Mouse (Mus musculus) midbrain, postnatal 0 days (tissue): ENCODE data around the gene Msh5. TPM values are rescaled to one million over a fixed set of nuclear protein-coding genes. Genes with fewer than 3 reads are reported as not detected.

ENCODE experiments used
- ATAC-seq: fragments of 200-750 bp; cut with Nextera tagmentation; 2 replicates; pipeline ENCODE4 v1.8.0; 2017; ENCODE audit warnings: moderate number of reproducible peaks, mild to moderate bottlenecking, moderate TSS enrichment, moderate library complexity; ENCODE audit not compliant: low FRiP score
- DNase-seq: peaks from one replicate; pipeline ENCODE4 v3.0.0-alpha.2; 2015; ENCODE audit warnings: low spot score
- H3K27ac ChIP-seq: fragments of 300-500 bp; sonication (generic); 2 replicates; pipeline ENCODE4 v1.5.1; 2014; ENCODE audit warnings: low read depth, mild to moderate bottlenecking, low read length, mixed read lengths
- H3K27me3 ChIP-seq: fragments of 300-500 bp; sonication (generic); 2 replicates; pipeline ENCODE4 v1.6.1; 2014; ENCODE audit warnings: low read length, control low read depth, mixed read lengths; ENCODE audit not compliant: insufficient read depth
- H3K36me3 ChIP-seq: fragments of 300-500 bp; sonication (generic); 2 replicates; pipeline ENCODE4 v1.6.1; 2014; ENCODE audit warnings: low read length, control low read depth, mixed read lengths; ENCODE audit not compliant: insufficient read depth
- H3K4me1 ChIP-seq: fragments of 300-500 bp; sonication (generic); 2 replicates; pipeline ENCODE4 v1.6.1; 2014; ENCODE audit warnings: mild to moderate bottlenecking, control low read depth, antibody characterized with exemption, low read length, mixed read lengths; ENCODE audit not compliant: insufficient read depth
- H3K4me2 ChIP-seq: fragments of 300-500 bp; sonication (generic); 2 replicates; pipeline ENCODE4 v1.6.1; 2014; ENCODE audit warnings: low read depth, mild to moderate bottlenecking, low read length, mixed read lengths; ENCODE audit not compliant: poor library complexity, severe bottlenecking
- H3K4me3 ChIP-seq: fragments of 300-500 bp; sonication (generic); 2 replicates; pipeline ENCODE4 v1.5.1; 2014; ENCODE audit warnings: low read depth, mild to moderate bottlenecking, low read length, moderate library complexity
- H3K9ac ChIP-seq: fragments of 300-500 bp; sonication (generic); replicated peaks from 2 replicates; pipeline ENCODE4 v1.6.1; 2014; ENCODE audit warnings: mild to moderate bottlenecking, low read length, moderate library complexity, mixed read lengths; ENCODE audit not compliant: poor library complexity, severe bottlenecking
- H3K9me3 ChIP-seq: fragments of 300-500 bp; sonication (generic); 2 replicates; pipeline ENCODE4 v1.6.1; 2016; ENCODE audit warnings: low read length, control low read depth
- CTCF ChIP-seq: IDR thresholded peaks from 2 replicates; pipeline ENCODE4 v1.5.1; 2016; ENCODE audit warnings: antibody characterized with exemption, mild to moderate bottlenecking
- WGBS: fragments of 180-500 bp; shearing (Covaris S2); extraction: QIAGEN DNeasy Blood & Tissue Kit; methylation state at CpG from one replicate; pipeline ENCODE4 v1.1.7; 2014; 5-methylcytosine and 5-hydroxymethylcytosine counted together
- polyA plus RNA-seq: library from polyadenylated mRNA; unstranded; fragments of >200 nt; fragmentation: Nextera tagmentation; extraction: Ambion mirVana; gene quantifications from 2 replicates; pipeline ENCODE4 v1.2.1, GENCODE M21; 2015
- total RNA-seq: library from RNA; depleted of rRNA; stranded (reverse); fragments of >200 nt; gene quantifications from 2 replicates; pipeline ENCODE4 v1.2.3, GENCODE M21; 2014

Gene Msh5
- total and polyA plus RNA-seq, 2 experiments from 2014 or later: 1.3 to 3.8 TPM

DNA sequence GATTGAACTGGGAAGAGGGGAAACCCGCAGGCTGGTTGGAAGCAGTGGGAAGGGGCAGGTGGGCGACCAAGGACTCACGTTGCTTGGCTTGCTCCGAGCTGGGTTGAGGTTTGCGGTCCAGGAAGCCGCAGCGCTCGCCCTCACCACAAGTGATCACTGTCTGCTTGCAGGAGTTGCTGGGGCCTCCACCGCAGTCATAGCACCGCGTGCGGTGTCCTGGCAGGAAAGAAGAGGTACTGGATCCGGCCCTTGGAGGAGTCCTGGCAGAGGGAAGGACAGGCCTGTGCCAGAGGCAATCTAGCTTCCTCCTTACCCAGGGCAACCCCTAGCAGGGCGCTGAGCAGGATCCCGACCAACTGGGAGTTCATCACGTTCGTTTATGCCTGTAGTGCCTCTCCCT, 27.6 kb upstream of the Msh5 start:
- Histone ChIP-seq H3K4me3 (no peak overlapping the region), H3K9me3 (no peaks in the 10 kb centered on the region), H3K4me2 (no peak overlapping the region), H3K27ac (no peak overlapping the region), H3K27me3 (no peaks in the 10 kb centered on the region), H3K9ac (no peak overlapping the region), H3K36me3 (no peaks in the 10 kb centered on the region), H3K4me1 (no peaks in the 10 kb centered on the region)
- no peak for ATAC-seq
- 57% methylated on average over 17 of the region's 17 CpGs for WGBS
- no peak for DNase-seq
- no peak for TF ChIP-seq CTCF

- no peak overlapping the region for H3K4me2 ChIP-seq
- no peaks in the 10 kb centered on the region for H3K36me3 ChIP-seq
- TF ChIP-seq CTCF: no peak
- 80% methylated on average over 9 of the region's 9 CpGs for WGBS
- ATAC-seq (no peak), DNase-seq (no peak)
- no peaks in the 10 kb centered on the region for H3K27me3 ChIP-seq
- no peaks in the 10 kb centered on the region for H3K9me3 ChIP-seq
- no peak overlapping the region for H3K9ac ChIP-seq
- no peak overlapping the region for H3K4me3 ChIP-seq
- H3K27ac ChIP-seq: no peak overlapping the region
- no peaks in the 10 kb centered on the region for H3K4me1 ChIP-seq
These were observed 24.9 kb upstream of the Msh5 start for GRCm38 (mm10) chr17:35071454-35071853.

GRCm38 (mm10) chr17:35070556-35071229, 24.1 kb upstream of the Msh5 start:
- H3K27ac ChIP-seq: no peak overlapping the region
- TF ChIP-seq CTCF: no peak
- no peaks in the 10 kb centered on the region for H3K36me3 ChIP-seq
- no peaks in the 10 kb centered on the region for H3K9me3 ChIP-seq
- no peak overlapping the region for H3K4me2 ChIP-seq
- no peak for ATAC-seq
- H3K4me1 ChIP-seq: no peaks in the 10 kb centered on the region
- WGBS: 57% methylated on average over 6 of the region's 6 CpGs
- H3K27me3 ChIP-seq: 0 out of 2 replicates have a peak, but pooled peaks cover under 1% of the 10 kb centered on the region
- no peak overlapping the region for H3K9ac ChIP-seq
- DNase-seq: no peak
- no peak overlapping the region for H3K4me3 ChIP-seq

DNA sequence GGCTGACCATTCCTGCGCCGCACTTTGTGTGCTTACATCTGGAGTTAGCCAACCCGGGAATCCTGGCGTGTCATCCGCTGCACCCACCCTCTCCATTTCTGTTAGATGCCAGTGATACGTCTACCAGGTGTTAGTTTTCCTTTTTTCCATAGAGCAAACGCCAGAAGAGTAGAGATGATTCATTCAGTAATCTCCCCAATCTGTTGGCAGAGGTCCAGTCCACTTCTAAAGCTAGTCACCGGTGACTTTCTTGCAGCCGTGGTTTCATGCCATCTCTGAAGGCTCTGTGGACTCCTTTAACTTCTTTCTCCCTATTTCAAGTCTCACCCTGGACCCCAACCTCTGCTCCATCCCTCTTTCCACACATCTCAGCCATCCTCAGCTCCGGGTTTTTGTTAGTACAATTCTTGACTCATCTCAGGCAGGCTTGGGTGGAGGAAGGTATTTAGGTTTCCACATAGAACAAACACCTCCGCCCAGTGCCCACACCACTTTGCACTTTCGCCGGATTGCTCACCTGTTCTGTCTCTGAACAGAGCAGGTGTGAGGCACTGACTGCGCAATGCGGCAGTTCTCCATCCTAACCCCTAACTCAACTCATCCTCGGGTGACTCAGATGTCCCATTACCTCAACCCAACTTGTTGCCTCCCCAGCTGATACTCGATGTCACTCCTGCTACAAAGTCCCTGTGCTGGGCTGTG, 21.8 kb upstream of the Msh5 start:
- Histone ChIP-seq H3K4me3 (no peak overlapping the region), H3K9ac (no peak overlapping the region), H3K27ac (no peak overlapping the region), H3K27me3 (peaks cover 19% of the 10 kb centered on the region; the same call in 1 of the 2 replicates), H3K4me1 (no peaks in the 10 kb centered on the region; the same call in 1 of the 2 replicates), H3K4me2 (no peak overlapping the region), H3K36me3 (no peaks in the 10 kb centered on the region), H3K9me3 (no peaks in the 10 kb centered on the region)
- ATAC-seq (no peak), DNase-seq (no peak)
- 85% methylated on average over 17 of the region's 17 CpGs for WGBS
- TF ChIP-seq CTCF: no peak

DNA sequence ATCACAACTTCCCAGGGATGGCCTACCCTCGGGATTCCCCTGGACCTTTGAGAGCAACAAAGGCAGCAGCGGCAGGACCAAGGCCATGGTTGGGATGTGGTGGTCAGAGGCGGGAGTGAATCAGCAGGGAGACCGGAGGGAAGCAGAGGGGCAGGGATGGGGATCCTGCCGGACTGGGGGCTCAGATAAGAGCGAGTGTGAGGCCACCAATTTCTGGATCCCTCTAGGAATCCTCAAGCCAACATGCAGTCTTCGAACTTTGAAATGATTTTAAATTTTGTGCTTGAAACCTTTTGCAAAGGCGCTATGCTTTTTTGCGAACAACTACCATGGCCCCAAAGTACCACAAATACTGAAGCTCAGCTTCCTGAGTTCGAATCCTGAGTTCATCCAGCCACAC, 19.5 kb upstream of the Msh5 start, which contains the start of gene Mpig6b:
Mpig6b (minus strand) TSS at position 101 of the 400 bp plus-strand sequence.
- Histone ChIP-seq H3K36me3 (peaks cover 6% of the 10 kb centered on the region; the same call in 1 of the 2 replicates), H3K4me1 (no peaks in the 10 kb centered on the region; the same call in 1 of the 2 replicates), H3K27me3 (peaks cover 20% of the 10 kb centered on the region; the same call in 1 of the 2 replicates), H3K4me2 (peak within 1 kb of the TSS; percentile 38), H3K9ac (no peak within 1 kb of the TSS), H3K27ac (no peak within 1 kb of the TSS), H3K9me3 (no peaks in the 10 kb centered on the region), H3K4me3 (peak within 1 kb of the TSS; percentile 16; the same call in 1 of the 2 replicates)
- DNase-seq (no peak), ATAC-seq (no peak)
- WGBS: 50% methylated on average over 10 of the region's 10 CpGs
- TF ChIP-seq CTCF: no peak
